Mouse (Mus musculus) left cerebral cortex, adult 11 months (tissue): ENCODE measurements around the gene Gm29110.
"Not testable (repeated sequence)": the region's sequence is repeated elsewhere in the genome, so short reads cannot be mapped to it uniquely, and the experiment has no call there.

Experiments
- DNase-seq: peaks from one replicate; pipeline ENCODE4 v3.0.0; 2022; ENCODE audit warnings: low spot score

The Gm29110 gene

DNA sequence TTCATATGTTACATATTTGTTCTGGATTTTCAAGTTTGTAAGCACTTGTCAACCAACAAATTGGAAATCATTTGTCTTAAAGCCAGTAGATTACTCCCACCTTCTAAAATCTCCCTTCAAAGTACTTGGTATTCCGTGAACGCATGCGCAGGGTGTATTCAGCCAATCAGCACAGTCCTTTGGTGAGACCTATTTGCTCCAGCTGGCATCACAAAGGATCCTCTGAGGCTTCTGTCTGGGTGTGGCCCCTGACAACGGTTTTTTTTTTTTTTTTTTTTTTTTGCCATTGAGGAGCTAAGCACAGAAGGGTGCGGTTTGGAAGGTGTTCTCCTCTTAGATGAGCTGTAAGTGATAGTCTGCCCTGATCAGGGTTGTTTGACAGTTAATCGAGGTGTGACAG is at the start of gene Gm29110:
TSS of gene Gm29110 (plus strand) at position 301 of the 400 bp plus-strand sequence.
- not testable (repeated sequence) for DNase-seq
